Mouse (Mus musculus): ENCODE data around the gene Tas2r119. TPM values are rescaled to one million over a fixed set of nuclear protein-coding genes. Genes with fewer than 3 reads are reported as not detected.
A peak's percentile ranks its signal among the peaks of the same experiment; 100 is the strongest.

Gene Tas2r119
- polyA plus RNA-seq, 1 experiment from 2014 or later, result not detected

DNA sequence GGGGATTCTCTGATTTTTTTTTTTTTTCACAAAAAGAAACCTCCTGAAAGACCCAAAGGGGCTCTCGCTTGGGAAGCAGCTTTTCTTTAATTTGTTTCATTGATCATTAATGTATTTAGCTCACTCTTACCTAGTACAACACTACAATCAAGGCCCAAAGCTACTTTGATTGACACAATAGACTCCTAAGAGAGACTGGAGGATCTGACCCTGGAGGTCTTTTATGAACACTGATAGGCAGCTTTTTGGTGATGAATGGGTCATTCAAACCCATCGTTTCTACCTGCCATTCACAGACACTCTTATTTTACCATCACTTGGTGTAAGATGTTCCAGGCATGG is 4.1 kb upstream of the Tas2r119 start:
- H3K4me3 ChIP-seq (ENCODE audit: low read length), result no peak overlapping the region
- no peak overlapping the region for H3K9ac ChIP-seq (replicated peaks; ENCODE audit: low read length)
- H3K4me1 ChIP-seq (ENCODE audit: insufficient read depth, low read length), result no peaks in the 10 kb centered on the region
- no peaks in the 10 kb centered on the region for H3K27me3 ChIP-seq (ENCODE audit: insufficient read depth, low read length)
- H3K27ac ChIP-seq (ENCODE audit: low read length), result no peak overlapping the region
- no peaks in the 10 kb centered on the region for H3K36me3 ChIP-seq (ENCODE audit: insufficient read depth, low read length)
- no peak overlapping the region for H3K4me2 ChIP-seq (replicated peaks; ENCODE audit: low read depth, low read length)
- ATAC-seq (ENCODE audit: low FRiP score, low TSS enrichment), result no peak
- no peaks in the 10 kb centered on the region for H3K9me3 ChIP-seq (ENCODE audit: low read length)
- WGBS, result 90% methylated on average over 2 of the region's 2 CpGs

DNA sequence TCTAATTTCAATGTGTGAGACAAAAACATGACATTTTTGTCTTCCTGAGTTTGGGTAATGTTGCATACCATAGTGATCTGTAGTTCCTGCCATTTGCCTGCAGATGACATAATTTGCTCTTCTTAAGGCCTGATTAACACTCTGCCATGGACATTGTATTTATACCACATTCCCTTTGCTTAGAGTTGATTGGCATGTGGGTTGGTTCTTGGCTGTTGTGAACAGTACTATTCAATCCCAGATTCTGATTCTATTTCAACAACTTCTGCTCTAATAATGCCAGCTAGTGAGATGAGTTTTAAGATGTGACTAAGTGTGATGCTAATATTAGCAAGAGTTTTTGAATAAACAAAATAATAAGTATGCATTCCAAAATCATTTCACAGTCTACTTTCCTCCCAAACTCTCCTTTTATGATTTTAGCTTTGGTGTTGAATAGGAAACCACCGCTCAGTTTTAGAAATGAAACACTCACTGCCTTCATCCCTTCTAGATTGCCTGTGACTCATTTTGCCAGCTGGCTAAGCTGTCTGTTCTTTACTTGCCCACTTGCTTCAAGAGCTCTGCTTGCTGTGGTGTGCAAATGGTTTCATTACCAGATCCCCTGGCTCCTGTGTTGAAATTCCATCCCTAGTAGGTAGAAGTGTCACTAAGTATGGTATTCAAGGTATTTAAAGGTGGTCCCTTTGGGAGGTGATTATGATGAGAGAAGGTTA is 3.1 kb downstream of the Tas2r119 start:
- H3K4me3 ChIP-seq (ENCODE audit: low read length), result no peak overlapping the region
- ATAC-seq (ENCODE audit: low FRiP score, low TSS enrichment), result no peak
- WGBS, result 98% methylated on average over 1 of the region's 1 CpGs

DNA sequence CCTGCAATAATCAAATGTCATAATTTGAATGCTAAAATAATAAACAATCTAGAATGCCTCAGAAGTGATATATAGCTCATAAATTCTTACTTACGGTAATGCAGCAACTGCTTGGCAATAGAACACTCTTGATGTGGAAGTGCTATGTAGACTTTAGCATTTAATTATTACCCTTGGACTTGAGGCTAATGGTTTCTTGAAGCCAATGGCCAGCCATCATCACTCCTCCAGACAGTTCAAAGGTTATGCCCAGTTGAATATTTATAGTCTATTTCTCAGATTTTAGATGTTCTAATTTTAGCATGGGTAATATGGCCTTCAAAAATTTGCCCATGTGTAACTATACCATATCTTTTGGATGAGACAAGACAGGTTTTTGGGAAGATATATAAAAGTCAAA is 4.9 kb downstream of the Tas2r119 start:
- Histone ChIP-seq H3K27ac (ENCODE audit: low read length) (no peak overlapping the region), H3K9ac (replicated peaks; ENCODE audit: low read length) (no peak overlapping the region), H3K9me3 (ENCODE audit: low read length) (no peaks in the 10 kb centered on the region), H3K27me3 (ENCODE audit: insufficient read depth, low read length) (no peaks in the 10 kb centered on the region), H3K36me3 (ENCODE audit: insufficient read depth, low read length) (no peaks in the 10 kb centered on the region), H3K4me3 (ENCODE audit: low read length) (no peak overlapping the region), H3K4me1 (ENCODE audit: insufficient read depth, low read length) (no peaks in the 10 kb centered on the region), H3K4me2 (replicated peaks; ENCODE audit: low read depth, low read length) (no peak overlapping the region)
- WGBS, result 78% methylated on average over 1 of the region's 1 CpGs
- ATAC-seq (ENCODE audit: low FRiP score, low TSS enrichment), result no peak

More for the DNA sequence above, 3.1 kb downstream of the Tas2r119 start:
- H3K27ac ChIP-seq (ENCODE audit: low read length), result no peak overlapping the region
- H3K27me3 ChIP-seq (ENCODE audit: insufficient read depth, low read length), result no peaks in the 10 kb centered on the region
- H3K9ac ChIP-seq (replicated peaks; ENCODE audit: low read length), result no peak overlapping the region
- no peaks in the 10 kb centered on the region for H3K4me1 ChIP-seq (ENCODE audit: insufficient read depth, low read length)
- H3K36me3 ChIP-seq (ENCODE audit: insufficient read depth, low read length), result no peaks in the 10 kb centered on the region
- H3K9me3 ChIP-seq (ENCODE audit: low read length), result no peaks in the 10 kb centered on the region
- no peak overlapping the region for H3K4me2 ChIP-seq (replicated peaks; ENCODE audit: low read depth, low read length)

DNA sequence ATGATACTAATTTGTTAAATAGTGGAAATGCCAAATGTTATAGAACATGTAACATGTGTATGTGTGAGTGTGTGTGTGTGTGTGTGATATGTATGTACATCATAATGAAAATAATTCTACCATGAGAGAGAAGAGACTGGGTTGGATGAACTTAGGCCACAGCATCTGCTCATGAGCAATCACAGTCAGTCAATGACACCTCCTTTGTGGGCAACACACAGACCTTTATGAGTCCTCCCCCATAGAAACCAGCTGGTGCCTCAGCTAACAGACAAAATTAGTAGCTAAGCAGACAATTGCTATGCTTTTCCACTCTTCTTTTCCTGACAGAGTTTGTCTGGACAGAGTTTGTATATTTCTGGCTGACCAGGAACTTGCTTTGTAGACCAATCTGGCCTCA is 7.9 kb downstream of the Tas2r119 start:
- H3K4me2 ChIP-seq (replicated peaks; ENCODE audit: low read depth, low read length), result no peak overlapping the region
- H3K4me1 ChIP-seq (ENCODE audit: insufficient read depth, low read length), result peaks cover 2% of the 10 kb centered on the region; the same call in 1 of the 2 replicates
- no peak overlapping the region for H3K4me3 ChIP-seq (ENCODE audit: low read length)
- H3K36me3 ChIP-seq (ENCODE audit: insufficient read depth, low read length), result no peaks in the 10 kb centered on the region
- no peak overlapping the region for H3K9ac ChIP-seq (replicated peaks; ENCODE audit: low read length)
- H3K9me3 ChIP-seq (ENCODE audit: low read length), result no peaks in the 10 kb centered on the region
- no peak for ATAC-seq (ENCODE audit: low FRiP score, low TSS enrichment)
- no peaks in the 10 kb centered on the region for H3K27me3 ChIP-seq (ENCODE audit: insufficient read depth, low read length)
- H3K27ac ChIP-seq (ENCODE audit: low read length), result no peak overlapping the region

DNA sequence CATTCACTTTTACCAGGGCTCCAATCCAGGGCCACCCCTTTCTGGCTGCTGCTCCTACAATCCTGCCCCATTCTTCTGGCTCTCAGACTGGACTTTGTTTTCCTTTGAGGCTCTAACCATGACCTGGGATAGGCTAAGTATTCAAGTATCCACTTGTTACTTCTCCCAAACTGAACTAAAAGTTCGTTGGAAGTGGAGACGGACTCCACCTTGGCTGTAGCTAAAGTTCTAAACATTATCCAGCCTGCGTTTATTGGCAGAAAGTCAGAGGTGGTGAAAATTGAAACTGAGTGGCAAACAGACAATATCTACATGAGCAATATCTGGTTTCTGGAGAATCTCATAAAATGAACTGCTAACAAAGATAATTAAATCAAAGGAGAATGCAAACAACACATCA is 12.8 kb downstream of the Tas2r119 start:
- Histone ChIP-seq H3K27ac (ENCODE audit: low read length) (no peak overlapping the region), H3K9me3 (ENCODE audit: low read length) (no peaks in the 10 kb centered on the region), H3K9ac (replicated peaks; ENCODE audit: low read length) (no peak overlapping the region), H3K4me2 (replicated peaks; ENCODE audit: low read depth, low read length) (no peak overlapping the region), H3K4me1 (ENCODE audit: insufficient read depth, low read length) (peaks cover 16% of the 10 kb centered on the region), H3K36me3 (ENCODE audit: insufficient read depth, low read length) (no peaks in the 10 kb centered on the region), H3K4me3 (ENCODE audit: low read length) (no peak overlapping the region), H3K27me3 (ENCODE audit: insufficient read depth, low read length) (no peaks in the 10 kb centered on the region)
- no peak for ATAC-seq (ENCODE audit: low FRiP score, low TSS enrichment)
- WGBS, result 68% methylated on average over 3 of the region's 3 CpGs

DNA sequence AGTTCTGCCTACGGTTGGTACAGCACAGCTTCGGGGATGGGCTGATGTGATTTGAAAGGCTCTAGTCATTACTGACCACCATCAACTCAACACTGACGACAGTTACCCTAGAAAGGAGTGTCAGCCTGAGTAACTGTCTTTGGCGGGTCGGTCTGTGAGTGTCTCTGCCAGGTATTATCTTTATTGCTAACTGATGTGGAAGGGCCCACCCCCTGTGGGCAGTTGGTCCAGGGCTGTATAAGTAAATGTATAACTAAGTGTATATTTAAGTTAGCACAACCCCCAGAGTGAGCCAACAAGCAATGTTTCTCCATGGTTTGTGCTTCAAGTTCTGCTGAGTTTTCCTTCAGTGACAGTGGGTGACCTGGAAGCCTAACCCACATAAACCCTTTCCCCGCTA is 13.3 kb downstream of the Tas2r119 start:
- 79% methylated on average over 6 of the region's 6 CpGs for WGBS
- peak; percentile 81; the same call in 1 of the 2 replicates for ATAC-seq (ENCODE audit: low FRiP score, low TSS enrichment)
- Histone ChIP-seq H3K9me3 (ENCODE audit: low read length) (no peaks in the 10 kb centered on the region), H3K36me3 (ENCODE audit: insufficient read depth, low read length) (no peaks in the 10 kb centered on the region), H3K4me1 (ENCODE audit: insufficient read depth, low read length) (peaks cover 16% of the 10 kb centered on the region), H3K4me3 (ENCODE audit: low read length) (no peak overlapping the region), H3K9ac (replicated peaks; ENCODE audit: low read length) (no peak overlapping the region), H3K4me2 (replicated peaks; ENCODE audit: low read depth, low read length) (no peak overlapping the region), H3K27me3 (ENCODE audit: insufficient read depth, low read length) (no peaks in the 10 kb centered on the region), H3K27ac (ENCODE audit: low read length) (no peak overlapping the region)

DNA sequence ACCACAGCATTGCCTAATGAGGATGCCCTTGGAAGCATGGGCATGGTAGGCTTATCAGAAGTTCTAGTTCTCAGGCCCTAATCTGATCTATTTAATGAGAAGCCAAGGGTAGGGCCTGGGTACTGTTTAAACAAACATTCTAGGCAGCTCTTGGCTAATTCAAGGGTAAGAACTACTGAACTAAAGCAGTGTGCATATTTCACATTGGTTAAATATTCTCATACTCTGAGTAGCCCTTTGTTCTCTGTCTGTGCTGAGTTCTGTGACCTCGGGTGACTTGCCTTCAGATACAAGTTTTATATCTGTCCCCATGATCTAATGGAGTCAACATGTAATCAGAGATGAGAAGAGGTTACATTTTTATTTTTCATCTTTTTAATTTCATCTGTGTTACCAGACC is 15.9 kb downstream of the Tas2r119 start:
- ATAC-seq (ENCODE audit: low FRiP score, low TSS enrichment), result peak; percentile 78; the same call in 1 of the 2 replicates
- Histone ChIP-seq H3K4me3 (ENCODE audit: low read length) (no peak overlapping the region), H3K4me1 (ENCODE audit: insufficient read depth, low read length) (peaks cover 16% of the 10 kb centered on the region), H3K27me3 (ENCODE audit: insufficient read depth, low read length) (no peaks in the 10 kb centered on the region), H3K9ac (replicated peaks; ENCODE audit: low read length) (no peak overlapping the region), H3K27ac (ENCODE audit: low read length) (peak overlapping the region; percentile 57; the same call in 1 of the 2 replicates), H3K4me2 (replicated peaks; ENCODE audit: low read depth, low read length) (no peak overlapping the region), H3K36me3 (ENCODE audit: insufficient read depth, low read length) (no peaks in the 10 kb centered on the region), H3K9me3 (ENCODE audit: low read length) (no peaks in the 10 kb centered on the region)
- WGBS, result 54% methylated on average over 1 of the region's 1 CpGs

DNA sequence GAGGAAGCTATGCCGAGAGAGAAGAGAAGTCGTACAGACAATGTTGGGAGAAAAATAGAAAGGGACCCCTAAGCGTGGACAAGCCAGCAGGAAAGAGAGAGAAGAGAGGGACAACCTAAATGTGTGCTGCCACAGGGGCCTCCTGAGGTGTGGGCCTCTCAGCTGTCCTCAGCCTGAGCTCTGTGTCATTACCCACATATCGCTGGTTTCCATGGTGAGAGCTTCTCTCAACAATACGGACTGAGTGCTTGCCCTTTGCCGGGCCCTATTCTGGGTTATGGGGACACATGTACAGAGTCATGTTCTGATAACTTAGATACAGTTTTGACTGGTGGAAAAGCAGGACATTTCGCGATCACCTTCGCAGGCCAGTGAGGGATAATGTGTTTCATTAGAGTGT is 21.0 kb downstream of the Tas2r119 start:
- ATAC-seq (ENCODE audit: low FRiP score, low TSS enrichment), result no peak
- Histone ChIP-seq H3K27me3 (ENCODE audit: insufficient read depth, low read length) (no peaks in the 10 kb centered on the region), H3K27ac (ENCODE audit: low read length) (no peak overlapping the region), H3K4me2 (replicated peaks; ENCODE audit: low read depth, low read length) (no peak overlapping the region), H3K4me1 (ENCODE audit: insufficient read depth, low read length) (0 out of 2 replicates have a peak, but pooled peaks cover 2% of the 10 kb centered on the region), H3K4me3 (ENCODE audit: low read length) (no peak overlapping the region), H3K9me3 (ENCODE audit: low read length) (no peaks in the 10 kb centered on the region), H3K9ac (replicated peaks; ENCODE audit: low read length) (no peak overlapping the region), H3K36me3 (ENCODE audit: insufficient read depth, low read length) (no peaks in the 10 kb centered on the region)
- 89% methylated on average over 9 of the region's 9 CpGs for WGBS

DNA sequence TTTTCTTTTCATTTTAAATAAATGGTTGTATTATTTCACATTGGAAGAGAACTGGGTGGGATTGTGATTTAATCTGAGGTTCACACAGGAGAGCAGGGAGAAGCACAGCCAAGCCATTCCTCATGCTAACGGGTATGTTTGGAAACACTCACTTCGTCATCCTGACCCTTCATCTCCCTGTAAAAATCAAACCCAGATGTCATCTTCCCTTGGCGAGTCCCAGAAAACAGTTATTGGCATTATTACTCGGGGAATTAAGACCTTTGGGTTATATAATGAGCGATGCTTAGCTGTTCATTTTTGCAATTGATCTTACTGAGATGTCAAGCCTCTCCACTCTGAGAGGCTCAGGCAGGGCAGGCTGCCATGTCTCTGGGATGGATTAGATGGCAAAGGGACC is 21.5 kb downstream of the Tas2r119 start:
- 81% methylated on average over 5 of the region's 5 CpGs for WGBS
- no peak for ATAC-seq (ENCODE audit: low FRiP score, low TSS enrichment)

DNA sequence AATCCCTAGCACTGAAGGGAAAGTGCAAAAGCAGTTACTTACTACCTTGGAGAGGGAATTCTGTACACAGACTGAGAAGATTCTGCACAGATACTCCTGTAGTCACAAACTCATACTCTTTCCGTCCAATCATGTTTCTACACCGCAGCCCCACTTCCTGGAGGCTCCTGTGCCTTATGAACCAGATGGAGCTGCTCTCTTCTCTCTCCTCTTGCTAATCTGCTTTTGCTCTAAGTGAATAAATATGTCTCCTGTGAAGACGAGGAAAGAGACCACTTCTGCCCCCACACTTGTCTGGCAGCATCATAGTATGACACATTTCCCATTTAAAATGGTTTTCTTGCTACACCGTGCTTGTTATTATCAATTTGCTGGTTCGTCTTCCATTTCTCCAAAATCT is 26.2 kb downstream of the Tas2r119 start:
- no peak for ATAC-seq (ENCODE audit: low FRiP score, low TSS enrichment)
- H3K27me3 ChIP-seq (ENCODE audit: insufficient read depth, low read length), result no peaks in the 10 kb centered on the region
- no peak overlapping the region for H3K27ac ChIP-seq (ENCODE audit: low read length)
- no peak overlapping the region for H3K9ac ChIP-seq (replicated peaks; ENCODE audit: low read length)
- H3K4me3 ChIP-seq (ENCODE audit: low read length), result no peak overlapping the region
- H3K36me3 ChIP-seq (ENCODE audit: insufficient read depth, low read length), result no peaks in the 10 kb centered on the region
- no peak overlapping the region for H3K4me2 ChIP-seq (replicated peaks; ENCODE audit: low read depth, low read length)
- WGBS, result 85% methylated on average over 5 of the region's 5 CpGs
- H3K4me1 ChIP-seq (ENCODE audit: insufficient read depth, low read length), result no peaks in the 10 kb centered on the region
- H3K9me3 ChIP-seq (ENCODE audit: low read length), result no peaks in the 10 kb centered on the region

More for the DNA sequence above, 21.5 kb downstream of the Tas2r119 start:
- H3K4me2 ChIP-seq (replicated peaks; ENCODE audit: low read depth, low read length), result no peak overlapping the region
- no peak overlapping the region for H3K27ac ChIP-seq (ENCODE audit: low read length)
- H3K4me1 ChIP-seq (ENCODE audit: insufficient read depth, low read length), result 0 out of 2 replicates have a peak, but pooled peaks cover under 1% of the 10 kb centered on the region
- H3K27me3 ChIP-seq (ENCODE audit: insufficient read depth, low read length), result no peaks in the 10 kb centered on the region
- H3K4me3 ChIP-seq (ENCODE audit: low read length), result no peak overlapping the region
- no peaks in the 10 kb centered on the region for H3K9me3 ChIP-seq (ENCODE audit: low read length)
- H3K36me3 ChIP-seq (ENCODE audit: insufficient read depth, low read length), result no peaks in the 10 kb centered on the region
- H3K9ac ChIP-seq (replicated peaks; ENCODE audit: low read length), result no peak overlapping the region
